Comparison of ENCODE assay signal across 22 mouse cellular contexts in genomic region chr1:144569905-144570304, GRCm38 (mm10).
DNase-seq lines count a peak whose midpoint lies in the region.
"Had no signal": no experiment of that assay in that cellular context is flagged by ENCODE, and none has a peak within 500 bp of the region (broad histone marks: within the 10 kb centered on the region; RNA-seq: fewer than 3 reads in every experiment).

No protein-coding gene starts in this region.

- DNase-seq in CD4-positive, CD25-positive, alpha-beta regulatory T cell, adult 2 months (ENCODE audit: low read depth, low spot score) = peak; percentile 22
- peak; percentile 43 for DNase-seq in NIH3T3 (ENCODE audit: low read depth)
- peak; percentile 2 for DNase-seq in induced T-regulatory cell, adult 2 months (ENCODE audit: low read depth)
- no peak for DNase-seq in lung, postnatal 4 days
- no peak for DNase-seq in kidney, postnatal 36 days
- DNase-seq in ovary, postnatal 36 days (ENCODE audit: low spot score) = no peak
- DNase-seq in spleen, postnatal 10 days (ENCODE audit: low spot score in 2 of 2) = no peak
- DNase-seq: adrenal gland, postnatal 14 days; cerebellum, adult 11-12 months; cerebellum, adult 9-11 months; forebrain, postnatal 0 days; gastrocnemius, postnatal 10 days; heart, postnatal 14 days; kidney, adult 9 months; kidney, postnatal 10 days; layer of hippocampus, adult 9-11 months; lung, embryonic 14.5 days; lung, postnatal 14 days; right cerebral cortex, adult 18-20 months; spleen, adult 18-20 months; thymus, adult 2 months; thymus, postnatal 4 days had no signal

Comparison
In these comparisons a context has a peak if more than half of its experiments do, and no peak if none do; other contexts are left out.
1. DNase-seq: peak in CD4-positive, CD25-positive, alpha-beta regulatory T cell, adult 2 months (single experiment), NIH3T3 (single experiment) and induced T-regulatory cell, adult 2 months (single experiment); none in lung, postnatal 4 days (0 of 2), kidney, postnatal 36 days (0 of 2), ovary, postnatal 36 days (single experiment) and spleen, postnatal 10 days (0 of 2).